Mouse (Mus musculus) retina, postnatal 7 days (tissue): Measurements from ENCODE around the gene Rasa3.

Experiments
- DNase-seq: peaks from one replicate; pipeline ENCODE4 v3.0.0-alpha.2; 2012; ENCODE audit warnings: low read depth, low spot score

The Rasa3 gene

GRCm38 (mm10) chr8:13677413-13677883 is at the start of gene Rasa3:
Rasa3 (minus strand) TSS chr8:13677603.
- DNase-seq: peak; percentile 90

GRCm38 (mm10) chr8:13725722-13726121 is 48.3 kb upstream of the Rasa3 start:
- DNase-seq: peak; percentile 34

- DNase-seq: no peak
Measured at GRCm38 (mm10) chr8:13718980-13719379, 41.6 kb upstream of the Rasa3 start.

GRCm38 (mm10) chr8:13708514-13708913 is 31.1 kb upstream of the Rasa3 start:
- no peak for DNase-seq

GRCm38 (mm10) chr8:13706918-13707317 is 29.5 kb upstream of the Rasa3 start:
- DNase-seq: no peak

- DNase-seq: peak; percentile 40
Measured at GRCm38 (mm10) chr8:13705668-13706067, 28.3 kb upstream of the Rasa3 start, which contains the start of gene Cfap97d2. Cfap97d2 (plus strand) TSS chr8:13705889.

- DNase-seq: no peak
Measured at GRCm38 (mm10) chr8:13704301-13704700, 26.9 kb upstream of the Rasa3 start.

- no peak for DNase-seq
Measured at GRCm38 (mm10) chr8:13703756-13704155, 26.4 kb upstream of the Rasa3 start.

- no peak for DNase-seq
Measured at GRCm38 (mm10) chr8:13702755-13703154, 25.4 kb upstream of the Rasa3 start.

- no peak for DNase-seq
Measured at GRCm38 (mm10) chr8:13699323-13699949, 22.0 kb upstream of the Rasa3 start.

GRCm38 (mm10) chr8:13698281-13698680 is 20.9 kb upstream of the Rasa3 start:
- DNase-seq: no peak

- no peak for DNase-seq
Measured at GRCm38 (mm10) chr8:13697681-13698080, 20.3 kb upstream of the Rasa3 start.

GRCm38 (mm10) chr8:13697196-13697595 is 19.8 kb upstream of the Rasa3 start:
- DNase-seq: no peak

GRCm38 (mm10) chr8:13696157-13696556 is 18.8 kb upstream of the Rasa3 start:
- DNase-seq: no peak

GRCm38 (mm10) chr8:13695203-13695867 is 17.9 kb upstream of the Rasa3 start:
- no peak for DNase-seq

- DNase-seq: no peak
Measured at GRCm38 (mm10) chr8:13694735-13695134, 17.3 kb upstream of the Rasa3 start.

GRCm38 (mm10) chr8:13692302-13693066 is 15.1 kb upstream of the Rasa3 start:
- no peak for DNase-seq

- DNase-seq: no peak
Measured at GRCm38 (mm10) chr8:13689331-13689730, 11.9 kb upstream of the Rasa3 start.

- no peak for DNase-seq
Measured at GRCm38 (mm10) chr8:13688461-13688860, 11.1 kb upstream of the Rasa3 start.

GRCm38 (mm10) chr8:13687941-13688340 is 10.5 kb upstream of the Rasa3 start:
- no peak for DNase-seq

- DNase-seq: no peak
Measured at GRCm38 (mm10) chr8:13687101-13687717, 9.8 kb upstream of the Rasa3 start.

GRCm38 (mm10) chr8:13686426-13686825 is 9.0 kb upstream of the Rasa3 start:
- DNase-seq: no peak
